Mouse (Mus musculus) erythroblast, embryonic 14.5 days (primary cell): ENCODE measurements around the gene Gm5475. TPM values are rescaled to one million over a fixed set of nuclear protein-coding genes. Genes with fewer than 3 reads are reported as not detected.
A peak's percentile ranks its signal among the peaks of the same experiment; 100 is the strongest.

Experiments used
- H3K27me3 ChIP-seq: 2 replicates; pipeline ENCODE4 v1.6.1; 2012; ENCODE audit warnings: inconsistent platforms; ENCODE audit not compliant: control insufficient read depth
- H3K36me3 ChIP-seq: 2 replicates; pipeline ENCODE4 v1.6.1; 2012; ENCODE audit warnings: mild to moderate bottlenecking, inconsistent platforms; ENCODE audit not compliant: control insufficient read depth
- H3K4me1 ChIP-seq: 2 replicates; pipeline ENCODE4 v1.6.1; 2012; ENCODE audit warnings: inconsistent platforms; ENCODE audit not compliant: control insufficient read depth
- H3K4me3 ChIP-seq: replicated peaks from 2 replicates; pipeline ENCODE3; 2012; ENCODE audit warnings: moderate library complexity, mild to moderate bottlenecking, inconsistent platforms
- H3K9me3 ChIP-seq: 2 replicates; pipeline ENCODE4 v1.6.1; 2012; ENCODE audit warnings: low read length, inconsistent platforms, mixed read lengths; ENCODE audit not compliant: control insufficient read depth
- GATA1 ChIP-seq: IDR thresholded peaks from 2 replicates; pipeline ENCODE4 v1.6.1; 2012; ENCODE audit warnings: low read length, inconsistent platforms, mixed read lengths
- TAL1 ChIP-seq: IDR thresholded peaks from 3 replicates; pipeline ENCODE4 v1.6.1; 2012; ENCODE audit warnings: low read length, inconsistent platforms, mixed read lengths
- polyA plus RNA-seq: library from polyadenylated mRNA; stranded (reverse); fragments of >175 nt; gene quantifications from 2 replicates; pipeline ENCODE4 v1.2.3, GENCODE M21; 2012

Gm5475 gene
- polyA plus RNA-seq, 1 experiment = not detected

DNA sequence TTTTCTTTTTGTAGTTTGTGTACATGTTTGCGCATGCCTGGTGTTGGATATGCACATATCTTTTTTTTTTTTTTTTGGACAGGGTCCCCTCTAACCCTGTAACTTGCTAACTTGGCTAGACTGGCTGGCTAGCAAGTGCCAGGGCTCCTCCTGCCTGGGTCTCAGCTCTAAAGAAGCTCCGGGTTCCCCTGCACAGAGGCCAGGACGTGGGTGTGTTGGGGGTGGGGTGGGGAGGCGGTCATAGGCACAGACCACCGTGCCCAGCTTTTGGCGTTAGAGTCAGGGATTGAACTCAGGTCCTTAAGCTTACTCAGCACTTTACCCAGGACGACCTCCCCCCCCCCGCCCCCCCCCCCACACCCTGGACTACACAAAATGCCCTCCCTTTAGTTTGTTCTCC is 45.8 kb downstream of the Gm5475 start:
- Histone ChIP-seq H3K27me3 (peaks cover 4% of the 10 kb centered on the region), H3K9me3 (peaks cover 2% of the 10 kb centered on the region), H3K4me3 (no peak overlapping the region), H3K4me1 (peaks cover 30% of the 10 kb centered on the region), H3K36me3 (peaks cover 13% of the 10 kb centered on the region)
- TF ChIP-seq TAL1 (no peak), GATA1 (no peak)

DNA sequence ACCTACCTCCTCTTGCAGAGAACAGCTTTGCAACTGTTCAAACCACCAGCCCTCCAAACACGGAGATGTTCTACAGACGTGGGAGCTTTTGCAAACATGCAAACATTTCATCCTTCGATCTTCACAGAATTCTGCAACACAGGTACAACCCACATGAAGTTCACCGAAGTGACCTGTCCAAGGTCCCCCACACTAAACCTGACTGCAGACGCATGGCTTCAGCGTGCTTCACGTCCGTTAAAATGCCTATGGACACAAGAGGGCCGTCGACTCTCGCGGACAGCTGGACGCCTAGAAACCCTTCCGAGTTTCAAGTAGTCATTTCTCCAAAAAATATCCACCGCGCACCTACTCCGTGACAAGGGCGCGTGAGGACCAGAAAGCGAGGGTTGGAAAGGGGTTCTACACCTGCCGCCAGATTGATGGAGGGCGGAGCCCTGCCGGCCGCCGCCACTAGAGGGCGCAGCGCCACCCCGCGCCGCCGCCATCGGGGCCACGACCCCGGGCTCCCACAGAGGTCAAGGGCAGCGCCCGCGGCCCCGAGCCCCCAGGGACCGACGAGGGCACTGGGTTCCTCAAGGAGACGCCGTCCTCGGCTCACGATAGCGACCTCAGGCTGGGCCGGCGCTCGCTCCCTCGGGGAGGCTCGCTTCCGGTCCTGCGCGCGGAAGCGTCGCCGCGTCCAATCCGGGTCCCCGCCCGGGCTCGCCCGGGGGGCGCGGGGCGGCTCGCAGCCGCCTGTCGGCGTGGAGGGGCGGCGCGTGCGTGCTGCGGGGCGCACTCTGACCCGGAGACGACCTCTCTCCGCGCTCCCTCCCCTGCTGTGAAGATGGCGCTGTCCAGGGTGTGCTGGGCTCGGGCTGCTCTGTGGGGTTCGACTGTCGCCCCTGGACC is 46.6 kb downstream of the Gm5475 start, which contains the start of gene Letmd1:
Gene Letmd1, plus strand, starts transcription at position 729 of the 894 bp plus-strand sequence.
- H3K4me3 ChIP-seq = peak within 1 kb of the TSS; percentile 92
- peaks cover 4% of the 10 kb centered on the region for H3K27me3 ChIP-seq
- H3K36me3 ChIP-seq = peaks cover 16% of the 10 kb centered on the region
- TF ChIP-seq TAL1 = no peak
- no peak for TF ChIP-seq GATA1
- peaks cover 30% of the 10 kb centered on the region for H3K4me1 ChIP-seq
- peaks cover 2% of the 10 kb centered on the region for H3K9me3 ChIP-seq

GRCm38 (mm10) chr15:100469189-100469545 is 47.2 kb downstream of the Gm5475 start:
- Histone ChIP-seq H3K9me3 (peaks cover 2% of the 10 kb centered on the region), H3K36me3 (peaks cover 20% of the 10 kb centered on the region), H3K27me3 (peaks cover 4% of the 10 kb centered on the region), H3K4me1 (peaks cover 30% of the 10 kb centered on the region), H3K4me3 (peak overlapping the region; percentile 92)
- TF ChIP-seq GATA1 (no peak), TAL1 (no peak)

- peaks cover 26% of the 10 kb centered on the region for H3K36me3 ChIP-seq
- peaks cover 4% of the 10 kb centered on the region for H3K27me3 ChIP-seq
- peaks cover 33% of the 10 kb centered on the region for H3K4me1 ChIP-seq
- peaks cover 2% of the 10 kb centered on the region for H3K9me3 ChIP-seq
- H3K4me3 ChIP-seq = no peak overlapping the region
- no peak for TF ChIP-seq GATA1
- no peak for TF ChIP-seq TAL1
These were observed 48.1 kb downstream of the Gm5475 start for GRCm38 (mm10) chr15:100470037-100470436.

GRCm38 (mm10) chr15:100473926-100474503 is 52.1 kb downstream of the Gm5475 start:
- no peak overlapping the region for H3K4me3 ChIP-seq
- peaks cover 19% of the 10 kb centered on the region for H3K4me1 ChIP-seq
- H3K36me3 ChIP-seq = peaks cover 59% of the 10 kb centered on the region
- peaks cover 2% of the 10 kb centered on the region for H3K9me3 ChIP-seq
- TF ChIP-seq TAL1 (no peak), GATA1 (no peak)
- H3K27me3 ChIP-seq = peaks cover 4% of the 10 kb centered on the region

Other genes starting within 250 kb of the Gm5475 start
- 6.3 and 6.7 TPM in 2 replicates for gene Atf1, start 194.3 kb upstream of the Gm5475 start, polyA plus RNA-seq
- not detected in 2 replicates for gene Tmprss12, start 141.3 kb upstream of the Gm5475 start, polyA plus RNA-seq
- 9.7 and 12.9 TPM in 2 replicates for gene Mettl7a1, start 118.0 kb upstream of the Gm5475 start, polyA plus RNA-seq
- gene Mettl7a3, start 87.2 kb upstream of the Gm5475 start, polyA plus RNA-seq = not detected in 2 replicates
- gene Methig1, start 69.0 kb upstream of the Gm5475 start, polyA plus RNA-seq = not detected in 2 replicates
- not detected in 2 replicates for gene Mettl7a2, start 68.9 kb upstream of the Gm5475 start, polyA plus RNA-seq
- gene Higd1c, start 57.6 kb upstream of the Gm5475 start, polyA plus RNA-seq = not detected in 2 replicates
- 1.8 and 2.7 TPM in 2 replicates for gene Slc11a2, start 2.9 kb downstream of the Gm5475 start, polyA plus RNA-seq
- gene Letmd1, start 46.9 kb downstream of the Gm5475 start, polyA plus RNA-seq = 0.62 and 1.0 TPM in 2 replicates
- 0.01 TPM in 1 of 2 replicates, not detected in the other for gene Csrnp2, start 73.3 kb downstream of the Gm5475 start, polyA plus RNA-seq
- 0.16 and 0.65 TPM in 2 replicates for gene Tfcp2, start 129.9 kb downstream of the Gm5475 start, polyA plus RNA-seq
- 0.04 and 0.05 TPM in 2 replicates for gene Pou6f1, start 177.8 kb downstream of the Gm5475 start, polyA plus RNA-seq
- 6.5 and 6.8 TPM in 2 replicates for gene Dazap2, start 193.2 kb downstream of the Gm5475 start, polyA plus RNA-seq
- 0.27 and 0.44 TPM in 2 replicates for gene Smagp, start 214.8 kb downstream of the Gm5475 start, polyA plus RNA-seq
- gene Bin2, start 247.4 kb downstream of the Gm5475 start, polyA plus RNA-seq = 1.6 and 2.2 TPM in 2 replicates